18 mouse cellular contexts compared by ENCODE assay signal in the genomic region with DNA sequence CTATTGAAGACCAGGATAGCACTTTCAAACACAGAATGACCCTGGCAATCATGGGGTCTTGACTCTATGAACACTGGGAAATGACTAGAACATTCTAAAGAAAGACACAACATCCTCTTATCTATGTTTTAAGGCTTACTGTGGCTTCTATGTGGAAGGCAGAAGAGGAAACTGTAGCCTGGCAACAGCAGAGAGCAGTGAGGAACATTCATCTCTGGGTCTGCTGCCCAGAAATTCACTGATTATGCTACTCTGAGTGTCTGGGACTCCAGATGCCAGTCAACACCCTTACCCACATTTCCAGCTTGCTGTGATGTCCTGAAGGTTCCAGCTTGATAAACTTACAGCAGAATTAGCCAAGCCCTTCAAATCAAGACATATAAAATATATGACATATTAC.
"Had no signal": no experiment of that assay in that cellular context is flagged by ENCODE, and none has a peak within 500 bp of the region (broad histone marks: within the 10 kb centered on the region; RNA-seq: fewer than 3 reads in every experiment).

No protein-coding gene starts in this region.

- H3K4me3 ChIP-seq: left cerebral cortex, adult 2 months; limb, embryonic 10.5 days; liver, embryonic 15.5 days; midbrain, embryonic 10.5 days; myocyte; neural tube, embryonic 15.5 days had no signal

- H3K9me3 ChIP-seq: limb, embryonic 10.5 days; liver, embryonic 15.5 days; midbrain, embryonic 10.5 days; neural tube, embryonic 15.5 days had no signal

- H3K9ac ChIP-seq: liver, embryonic 15.5 days; neural tube, embryonic 15.5 days had no signal

- H3K36me3 ChIP-seq: limb, embryonic 10.5 days; liver, embryonic 15.5 days; midbrain, embryonic 10.5 days; neural tube, embryonic 15.5 days had no signal

- H3K27ac ChIP-seq: hindbrain, postnatal 0 days; left cerebral cortex, adult 2 months; limb, embryonic 10.5 days; liver, embryonic 15.5 days; midbrain, embryonic 10.5 days; neural tube, embryonic 15.5 days; stomach, postnatal 0 days had no signal

- DNase-seq: kidney, adult 11 months; kidney, postnatal 10 days; lung, adult 2 months; lung, postnatal 36 days; midbrain, embryonic 14.5 days; right cerebral cortex, adult 18-20 months; thymus, adult 18-20 months; thymus, postnatal 14 days had no signal

- H3K27me3 ChIP-seq: neural tube, embryonic 15.5 days had no signal

- H3K4me2 ChIP-seq: liver, embryonic 11.5 days; liver, embryonic 15.5 days; neural tube, embryonic 15.5 days had no signal

- ATAC-seq: hindbrain, postnatal 0 days; lung, postnatal 0 days had no signal

- H3K4me1 ChIP-seq: limb, embryonic 10.5 days; liver, embryonic 15.5 days; neural tube, embryonic 15.5 days had no signal
